Mouse (Mus musculus) liver, embryonic 14.5 days (tissue): ENCODE data around the gene Akap12.

ENCODE experiments used
- CTCF ChIP-seq: IDR thresholded peaks from 2 replicates; pipeline ENCODE4 v1.5.1; 2016; ENCODE audit warnings: antibody characterized with exemption, low read depth, control low read depth
- EP300 ChIP-seq: IDR thresholded peaks from 2 replicates; pipeline ENCODE4 v1.6.1; 2016; ENCODE audit warnings: antibody characterized with exemption, low read depth

- TF ChIP-seq CTCF (no peak), EP300 (no peak)
Observed at GRCm38 (mm10) chr10:4384244-4384643, 118.1 kb downstream of the Akap12 start.
